Mouse (Mus musculus): ENCODE measurements around the gene Fbxl8. TPM values are rescaled to one million over a fixed set of nuclear protein-coding genes. Genes with fewer than 3 reads are reported as not detected.
"Not testable (repeated sequence)": the region's sequence is repeated elsewhere in the genome, so short reads cannot be mapped to it uniquely, and the experiment has no call there.

Gene Fbxl8
- polyA plus RNA-seq, 1 experiment from 2014 or later: 0.61 TPM

DNA sequence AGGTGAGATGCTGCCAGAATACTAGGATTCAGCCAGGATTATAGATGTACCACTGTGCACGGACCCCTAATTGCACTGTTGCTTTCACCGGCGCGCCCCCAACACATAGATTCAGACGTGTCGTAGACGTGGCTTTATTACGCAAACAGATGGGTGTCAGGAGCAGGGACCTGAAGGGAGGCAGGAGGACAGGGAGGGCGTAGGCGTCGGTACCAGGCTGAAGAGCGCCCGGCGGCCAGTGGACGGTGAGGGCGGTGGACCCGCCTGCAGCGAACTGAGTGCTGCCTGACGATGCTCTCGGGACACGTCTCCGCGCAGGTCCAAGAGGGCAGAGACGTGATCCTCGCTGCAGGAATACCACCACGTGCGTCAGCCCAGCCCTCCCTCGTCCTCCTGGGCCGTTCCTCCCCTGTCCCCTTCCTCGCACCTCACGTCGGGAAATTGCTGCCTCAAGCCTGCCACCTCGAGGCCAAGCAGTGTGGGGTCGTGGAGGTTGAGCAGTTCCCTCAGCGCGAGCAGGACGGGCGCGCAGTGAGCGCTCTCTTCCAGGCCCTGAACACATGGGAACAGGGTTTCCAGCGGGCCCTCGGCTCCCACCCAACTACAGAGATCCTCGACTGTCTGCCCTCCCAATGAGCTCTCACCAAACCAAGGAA, 25.5 kb downstream of the Fbxl8 start, which contains the start of gene 4931428F04Rik:
Gene 4931428F04Rik (minus strand): TSS at position 60 of the 656 bp plus-strand sequence.
- Histone ChIP-seq H3K4me1 (replicated peaks) (peaks cover 54% of the 10 kb centered on the region), H3K27me3 (peaks cover 20% of the 10 kb centered on the region), H3K4me2 (replicated peaks) (peak within 1 kb of the TSS; percentile 81), H3K36me3 (peaks cover 15% of the 10 kb centered on the region), H3K9me3 (no peaks in the 10 kb centered on the region), H3K27ac (peak within 1 kb of the TSS; percentile 93), H3K4me3 (replicated peaks) (peak within 1 kb of the TSS; percentile 56), H3K9ac (replicated peaks) (peak within 1 kb of the TSS; percentile 70)
- WGBS: 1% methylated on average over 43 of the region's 43 CpGs
- ATAC-seq: peak; percentile 49

GRCm38 (mm10) chr8:105290554-105291314, 26.3 kb downstream of the Fbxl8 start:
- peaks cover 46% of the 10 kb centered on the region for H3K4me1 ChIP-seq (replicated peaks)
- peaks cover 20% of the 10 kb centered on the region for H3K27me3 ChIP-seq
- H3K27ac ChIP-seq: no peak overlapping the region
- 6% methylated on average over 31 of the region's 31 CpGs for WGBS
- H3K9me3 ChIP-seq: no peaks in the 10 kb centered on the region
- H3K36me3 ChIP-seq: peaks cover 7% of the 10 kb centered on the region; the same call in 1 of the 2 replicates
- no peak for ATAC-seq
- H3K4me2 ChIP-seq (replicated peaks): peak overlapping the region; percentile 81
- peak overlapping the region; percentile 70; the same call in 1 of the 2 replicates for H3K9ac ChIP-seq (replicated peaks)
- H3K4me3 ChIP-seq (replicated peaks): peak overlapping the region; percentile 56

- H3K27ac ChIP-seq; H3K9ac ChIP-seq (replicated peaks); H3K4me2 ChIP-seq (replicated peaks); H3K9me3 ChIP-seq; H3K4me3 ChIP-seq (replicated peaks); H3K36me3 ChIP-seq; ATAC-seq: not testable (repeated sequence)
- 86% methylated on average over 8 of the region's 8 CpGs for WGBS
- Histone ChIP-seq H3K27me3 (peaks cover 20% of the 10 kb centered on the region), H3K4me1 (replicated peaks) (peaks cover 40% of the 10 kb centered on the region)
Observed at GRCm38 (mm10) chr8:105291364-105291763, 26.9 kb downstream of the Fbxl8 start.

DNA sequence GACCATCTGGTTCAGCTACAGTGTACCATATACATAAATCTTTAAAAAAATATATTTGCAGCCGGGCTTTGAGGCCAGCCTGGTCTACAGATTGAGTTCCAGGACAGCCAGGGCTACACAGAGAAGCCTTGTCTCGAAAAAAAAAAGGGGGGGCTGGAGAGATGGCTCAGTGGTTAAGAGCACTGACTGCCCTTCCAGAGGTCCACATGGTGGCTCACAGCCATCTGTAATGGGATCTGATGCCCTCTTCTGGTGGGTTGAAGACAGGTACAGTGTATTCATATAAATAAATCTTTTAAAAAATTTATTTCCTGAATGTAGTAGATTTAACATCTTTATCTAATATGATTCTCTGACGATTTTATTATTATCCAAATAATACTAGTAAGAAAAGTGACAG, 27.4 kb downstream of the Fbxl8 start:
- H3K27ac ChIP-seq; ATAC-seq; H3K9me3 ChIP-seq; H3K9ac ChIP-seq (replicated peaks); H3K4me3 ChIP-seq (replicated peaks); H3K36me3 ChIP-seq; H3K4me2 ChIP-seq (replicated peaks): not testable (repeated sequence)
- Histone ChIP-seq H3K4me1 (replicated peaks) (peaks cover 38% of the 10 kb centered on the region), H3K27me3 (peaks cover 20% of the 10 kb centered on the region)
- WGBS: 75% methylated on average over 3 of the region's 3 CpGs

DNA sequence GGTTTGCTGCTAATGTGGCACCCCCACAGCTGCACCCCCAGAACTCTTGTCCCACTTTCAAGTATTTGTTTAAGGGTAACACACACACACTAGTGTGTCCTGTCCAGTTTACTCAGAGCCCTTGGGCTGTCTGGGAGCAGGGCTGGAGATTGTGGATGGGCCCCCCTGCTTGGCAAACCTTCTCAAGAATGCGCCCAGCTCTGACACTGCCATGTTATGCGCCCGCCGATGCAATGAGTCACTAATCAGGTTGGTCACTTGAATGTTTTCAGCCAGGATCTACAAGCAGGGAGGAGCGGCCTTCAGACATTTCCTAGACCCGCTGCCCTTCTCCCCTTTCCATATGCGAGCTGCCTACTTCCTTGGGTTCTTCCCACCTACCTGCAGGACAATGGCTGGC, 28.0 kb downstream of the Fbxl8 start:
- WGBS: 93% methylated on average over 7 of the region's 7 CpGs
- H3K4me3 ChIP-seq (replicated peaks): no peak overlapping the region
- peaks cover 35% of the 10 kb centered on the region for H3K4me1 ChIP-seq (replicated peaks)
- no peak for ATAC-seq
- no peaks in the 10 kb centered on the region for H3K9me3 ChIP-seq
- H3K9ac ChIP-seq (replicated peaks): no peak overlapping the region
- H3K36me3 ChIP-seq: no peaks in the 10 kb centered on the region
- H3K27me3 ChIP-seq: peaks cover 20% of the 10 kb centered on the region
- no peak overlapping the region for H3K4me2 ChIP-seq (replicated peaks)
- H3K27ac ChIP-seq: no peak overlapping the region

DNA sequence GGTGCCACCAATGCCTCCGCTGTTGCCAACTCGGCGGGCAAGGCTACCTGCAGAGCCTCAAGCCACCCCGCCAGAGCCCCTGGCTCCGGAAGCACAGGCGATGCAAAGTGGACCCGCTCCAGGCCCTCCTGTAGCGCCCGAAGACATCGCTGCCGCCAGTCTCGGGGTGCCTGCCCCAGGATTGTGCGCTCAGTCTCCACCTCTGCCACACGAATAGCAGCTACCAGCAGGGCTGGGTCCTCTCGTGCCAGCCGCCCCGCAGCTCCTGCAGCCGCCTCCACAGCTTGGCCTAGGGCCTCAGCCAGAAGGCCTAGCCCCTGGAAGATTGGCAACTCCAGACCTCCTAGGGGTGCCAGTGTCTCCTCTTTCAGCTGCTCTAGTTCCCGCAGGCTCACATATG, 29.0 kb downstream of the Fbxl8 start:
- Histone ChIP-seq H3K27me3 (peaks cover 20% of the 10 kb centered on the region), H3K36me3 (no peaks in the 10 kb centered on the region; the same call in 1 of the 2 replicates), H3K4me1 (replicated peaks) (peaks cover 31% of the 10 kb centered on the region), H3K27ac (no peak overlapping the region), H3K9ac (replicated peaks) (peak overlapping the region; percentile 32; the same call in 1 of the 2 replicates), H3K9me3 (no peaks in the 10 kb centered on the region), H3K4me3 (replicated peaks) (no peak overlapping the region), H3K4me2 (replicated peaks) (no peak overlapping the region)
- ATAC-seq: no peak
- 74% methylated on average over 19 of the region's 19 CpGs for WGBS

DNA sequence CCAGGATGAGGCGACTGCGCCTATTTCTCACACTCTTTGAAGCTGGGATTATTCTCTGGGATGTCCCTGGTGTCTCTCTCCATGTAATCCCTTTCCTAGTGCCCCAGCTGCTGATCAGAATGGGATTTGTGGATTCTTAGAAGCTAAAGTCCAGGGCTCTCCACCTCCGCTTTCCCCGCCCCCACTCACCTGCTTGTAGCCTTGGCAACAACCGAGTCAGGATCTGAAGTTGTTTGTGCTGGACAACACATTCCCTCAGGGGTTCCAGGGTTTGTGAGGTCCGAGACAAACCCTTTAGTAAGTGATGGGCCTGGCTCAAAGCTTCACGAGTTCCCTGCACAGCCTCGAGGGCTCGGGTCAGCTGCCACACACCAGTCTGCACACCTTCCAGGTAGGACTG, 30.3 kb downstream of the Fbxl8 start:
- H3K27me3 ChIP-seq: peaks cover 20% of the 10 kb centered on the region
- WGBS: 57% methylated on average over 9 of the region's 9 CpGs
- peaks cover 36% of the 10 kb centered on the region for H3K4me1 ChIP-seq (replicated peaks)
- no peaks in the 10 kb centered on the region for H3K9me3 ChIP-seq
- H3K4me3 ChIP-seq (replicated peaks): no peak overlapping the region
- 0 out of 2 replicates have a peak overlapping the region, but pooled peaks have one; percentile 19 for H3K9ac ChIP-seq (replicated peaks)
- no peak for ATAC-seq
- 0 out of 2 replicates have a peak overlapping the region, but pooled peaks have one; percentile 5 for H3K4me2 ChIP-seq (replicated peaks)
- peaks cover 8% of the 10 kb centered on the region for H3K36me3 ChIP-seq
- H3K27ac ChIP-seq: no peak overlapping the region

DNA sequence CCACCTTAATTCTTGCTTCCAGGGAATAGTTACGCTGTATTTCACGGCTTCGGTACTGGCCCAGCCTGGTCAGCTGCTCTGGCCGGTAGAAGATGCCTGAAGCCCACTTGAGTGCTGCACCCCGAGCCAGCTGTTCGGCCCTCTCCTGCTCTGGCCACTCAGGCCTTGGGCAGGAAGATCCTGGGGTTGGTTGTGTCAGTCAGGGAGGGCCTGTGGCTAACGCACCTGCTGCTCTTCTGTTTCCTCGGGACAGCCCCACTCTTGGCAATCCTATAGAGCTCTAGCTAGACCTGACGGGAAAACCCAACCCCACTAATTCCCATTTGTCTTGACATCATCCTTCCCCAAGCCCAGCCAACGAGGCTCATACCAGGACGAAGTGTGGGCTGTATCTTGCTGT, 30.8 kb downstream of the Fbxl8 start:
- 71% methylated on average over 11 of the region's 11 CpGs for WGBS
- Histone ChIP-seq H3K9ac (replicated peaks) (no peak overlapping the region; the same call in 1 of the 2 replicates), H3K27ac (no peak overlapping the region), H3K27me3 (peaks cover 17% of the 10 kb centered on the region), H3K4me1 (replicated peaks) (peaks cover 31% of the 10 kb centered on the region), H3K4me3 (replicated peaks) (peak overlapping the region; percentile 6; the same call in 1 of the 2 replicates), H3K9me3 (no peaks in the 10 kb centered on the region), H3K36me3 (peaks cover 13% of the 10 kb centered on the region), H3K4me2 (replicated peaks) (0 out of 2 replicates have a peak overlapping the region, but pooled peaks have one; percentile 5)
- no peak for ATAC-seq

- whole genome bisulfite sequencing: 72% methylated on average over 11 of the region's 11 CpGs
- Histone ChIP-seq H3K27ac (no peak within 1 kb of the TSS), H3K4me2 (replicated peaks) (peak within 1 kb of the TSS; percentile 99), H3K27me3 (peaks cover 11% of the 10 kb centered on the region; the same call in 1 of the 2 replicates), H3K9ac (replicated peaks) (peak within 1 kb of the TSS; percentile 90), H3K4me1 (replicated peaks) (peaks cover 23% of the 10 kb centered on the region), H3K9me3 (no peaks in the 10 kb centered on the region), H3K36me3 (peaks cover 21% of the 10 kb centered on the region), H3K4me3 (replicated peaks) (peak within 1 kb of the TSS; percentile 88)
- ATAC-seq: no peak
Observed at GRCm38 (mm10) chr8:105295895-105296573, 31.6 kb downstream of the Fbxl8 start, which contains the start of gene Exoc3l. Gene Exoc3l, minus strand, starts transcription at chr8:105296101.

DNA sequence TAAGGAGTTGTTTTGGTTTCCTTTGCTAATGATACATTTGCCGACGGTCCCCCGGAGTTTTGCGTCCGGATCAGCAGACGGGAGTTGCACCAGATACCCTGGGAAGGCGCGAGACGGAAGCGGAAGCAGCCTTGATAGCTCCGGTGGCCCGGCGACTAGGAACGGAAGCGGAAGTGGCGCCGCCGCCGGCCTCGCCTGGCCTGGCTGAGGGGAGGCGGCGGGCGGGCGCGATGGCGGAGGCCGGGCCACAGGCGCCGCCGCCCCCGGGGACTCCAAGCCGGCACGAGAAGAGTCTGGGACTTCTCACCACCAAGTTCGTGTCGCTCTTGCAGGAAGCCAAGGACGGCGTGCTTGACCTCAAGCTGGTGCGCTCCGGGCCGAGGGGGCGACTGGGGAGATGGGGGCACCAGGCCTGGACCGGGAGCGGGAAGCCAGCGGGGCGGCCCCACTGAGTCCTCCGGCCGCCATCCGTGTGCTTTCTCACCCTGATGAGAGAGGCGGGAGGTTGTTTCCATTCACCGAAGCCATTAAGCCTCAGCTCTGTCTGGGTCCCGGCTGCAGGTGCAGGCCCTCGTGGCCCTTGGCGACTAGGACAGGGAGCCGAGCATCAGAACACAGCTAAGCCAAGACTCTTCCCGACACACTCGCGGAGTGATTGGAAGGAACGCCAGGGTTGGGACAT, 33.2 kb downstream of the Fbxl8 start, which contains the start of gene E2f4:
Gene E2f4 (plus strand): TSS at position 153 of the 682 bp plus-strand sequence.
- Histone ChIP-seq H3K4me2 (replicated peaks) (peak within 1 kb of the TSS; percentile 99), H3K27me3 (peaks cover 11% of the 10 kb centered on the region; the same call in 1 of the 2 replicates), H3K9me3 (no peaks in the 10 kb centered on the region), H3K4me1 (replicated peaks) (peaks cover 23% of the 10 kb centered on the region), H3K27ac (peak within 1 kb of the TSS; percentile 15; the same call in 1 of the 2 replicates), H3K9ac (replicated peaks) (peak within 1 kb of the TSS; percentile 90), H3K36me3 (peaks cover 36% of the 10 kb centered on the region), H3K4me3 (replicated peaks) (peak within 1 kb of the TSS; percentile 88)
- WGBS: under 1% methylated on average over 58 of the region's 58 CpGs
- peak; percentile 92 for ATAC-seq

All from midbrain, embryonic 13.5 days (tissue).